Mouse (Mus musculus) liver, embryonic 15.5 days (tissue): Measurements from ENCODE around the gene Nubp2. TPM values are rescaled to one million over a fixed set of nuclear protein-coding genes. Genes with fewer than 3 reads are reported as not detected.

Experiments
- ATAC-seq: fragments of 200-750 bp; cut with Nextera tagmentation; 2 replicates; pipeline ENCODE4 v1.8.0; 2017; ENCODE audit warnings: moderate number of reproducible peaks, mild to moderate bottlenecking, moderate library complexity; ENCODE audit not compliant: insufficient read depth
- H3K27ac ChIP-seq: fragments of 300-500 bp; sonication (generic); replicated peaks from 2 replicates; pipeline ENCODE4 v1.5.1; 2015; ENCODE audit warnings: mild to moderate bottlenecking, inconsistent platforms
- H3K27me3 ChIP-seq: fragments of 300-500 bp; sonication (generic); 2 replicates; pipeline ENCODE4 v1.6.1; 2015; ENCODE audit warnings: mild to moderate bottlenecking, inconsistent platforms
- H3K36me3 ChIP-seq: fragments of 300-500 bp; sonication (generic); replicated peaks from 2 replicates; pipeline ENCODE4 v1.6.1; 2015; ENCODE audit warnings: moderate library complexity, mild to moderate bottlenecking, inconsistent platforms
- H3K4me1 ChIP-seq: fragments of 300-500 bp; sonication (generic); replicated peaks from 2 replicates; pipeline ENCODE4 v1.6.1; 2015; ENCODE audit warnings: inconsistent platforms
- H3K4me2 ChIP-seq: fragments of 300-500 bp; sonication (generic); 2 replicates; pipeline ENCODE4 v1.6.1; 2015; ENCODE audit warnings: moderate library complexity, mild to moderate bottlenecking, inconsistent platforms
- H3K4me3 ChIP-seq: fragments of 300-500 bp; sonication (generic); replicated peaks from 2 replicates; pipeline ENCODE4 v1.5.1; 2015; ENCODE audit warnings: mild to moderate bottlenecking, inconsistent platforms
- H3K9ac ChIP-seq: fragments of 300-500 bp; sonication (generic); 2 replicates; pipeline ENCODE4 v1.6.1; 2015; ENCODE audit warnings: moderate library complexity, mild to moderate bottlenecking, inconsistent platforms
- H3K9me3 ChIP-seq: fragments of 300-500 bp; sonication (generic); replicated peaks from 2 replicates; pipeline ENCODE4 v1.6.1; 2016; ENCODE audit warnings: inconsistent platforms
- WGBS: fragments of 180-500 bp; shearing (Covaris S2); methylation state at CpG from one replicate; pipeline ENCODE4 v1.1.7; 2015; ENCODE audit warnings: mixed read lengths; ENCODE audit not compliant: insufficient replicate concordance; 5-methylcytosine and 5-hydroxymethylcytosine counted together
- polyA plus RNA-seq: library from polyadenylated mRNA; unstranded; fragments of >200 nt; fragmentation: Nextera tagmentation; extraction: Ambion mirVana; gene quantifications from 2 replicates; pipeline ENCODE4 v1.2.1, GENCODE M21; 2015

Gene Nubp2
- polyA plus RNA-seq, 1 experiment from 2014 or later, result 68.1 TPM

DNA sequence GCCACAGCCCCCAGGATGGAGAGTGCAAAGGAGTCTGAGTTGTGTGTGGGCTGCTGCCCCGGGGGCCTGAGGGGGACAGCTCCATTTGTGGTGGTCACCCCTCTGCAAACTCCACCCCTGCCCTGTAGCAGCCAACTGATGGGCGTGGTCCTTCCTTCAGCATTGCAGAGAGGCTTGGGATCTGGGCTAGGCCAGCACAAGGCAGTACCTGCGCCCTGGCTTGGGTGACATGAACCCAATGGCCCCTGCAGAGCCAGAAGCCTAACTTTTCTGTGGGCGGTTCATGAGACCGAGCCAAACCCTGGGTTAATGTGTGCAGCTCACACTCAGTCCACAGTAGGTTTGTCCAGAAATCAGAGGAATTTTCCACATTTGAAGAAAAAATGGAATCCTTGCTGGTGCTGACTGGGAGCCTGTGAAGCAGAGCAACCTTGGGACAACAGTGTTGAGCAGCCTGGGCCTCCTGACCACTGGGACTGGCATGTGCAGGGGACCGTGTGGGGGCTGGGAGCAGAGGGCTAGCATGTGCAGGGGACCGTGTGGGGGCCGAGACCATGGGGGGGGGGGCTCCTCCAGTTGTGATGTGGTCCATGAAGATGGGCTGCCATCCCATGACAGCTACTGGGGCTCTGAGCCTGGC lies 28.2 kb downstream of the Nubp2 start:
- no peak for ATAC-seq

GRCm38 (mm10) chr17:24856589-24856988 lies 29.6 kb downstream of the Nubp2 start:
- Histone ChIP-seq H3K4me2 (no peak overlapping the region), H3K4me3 (no peak overlapping the region), H3K27me3 (no peaks in the 10 kb centered on the region), H3K9me3 (no peaks in the 10 kb centered on the region), H3K9ac (no peak overlapping the region), H3K36me3 (peaks cover 83% of the 10 kb centered on the region), H3K27ac (peak overlapping the region; percentile 24; the same call in 1 of the 2 replicates), H3K4me1 (peaks cover 73% of the 10 kb centered on the region)
- 91% methylated on average over 13 of the region's 13 CpGs for WGBS
- ATAC-seq, result no peak

More for the DNA sequence above, 28.2 kb downstream of the Nubp2 start:
- Histone ChIP-seq H3K4me1 (peaks cover 63% of the 10 kb centered on the region), H3K4me2 (peak overlapping the region; percentile 57), H3K9ac (peak overlapping the region; percentile 31; the same call in 1 of the 2 replicates), H3K27me3 (no peaks in the 10 kb centered on the region), H3K4me3 (no peak overlapping the region), H3K9me3 (no peaks in the 10 kb centered on the region), H3K36me3 (peaks cover 90% of the 10 kb centered on the region), H3K27ac (peak overlapping the region; percentile 92)
- WGBS, result 69% methylated on average over 8 of the region's 8 CpGs

GRCm38 (mm10) chr17:24855838-24856464 lies 30.2 kb downstream of the Nubp2 start:
- H3K27ac ChIP-seq, result peak overlapping the region; percentile 45
- peaks cover 77% of the 10 kb centered on the region for H3K36me3 ChIP-seq
- no peak for ATAC-seq
- no peak overlapping the region for H3K9ac ChIP-seq
- no peaks in the 10 kb centered on the region for H3K9me3 ChIP-seq
- 82% methylated on average over 3 of the region's 3 CpGs for WGBS
- no peaks in the 10 kb centered on the region for H3K27me3 ChIP-seq
- H3K4me1 ChIP-seq, result peaks cover 73% of the 10 kb centered on the region
- H3K4me2 ChIP-seq, result no peak overlapping the region
- H3K4me3 ChIP-seq, result no peak overlapping the region

DNA sequence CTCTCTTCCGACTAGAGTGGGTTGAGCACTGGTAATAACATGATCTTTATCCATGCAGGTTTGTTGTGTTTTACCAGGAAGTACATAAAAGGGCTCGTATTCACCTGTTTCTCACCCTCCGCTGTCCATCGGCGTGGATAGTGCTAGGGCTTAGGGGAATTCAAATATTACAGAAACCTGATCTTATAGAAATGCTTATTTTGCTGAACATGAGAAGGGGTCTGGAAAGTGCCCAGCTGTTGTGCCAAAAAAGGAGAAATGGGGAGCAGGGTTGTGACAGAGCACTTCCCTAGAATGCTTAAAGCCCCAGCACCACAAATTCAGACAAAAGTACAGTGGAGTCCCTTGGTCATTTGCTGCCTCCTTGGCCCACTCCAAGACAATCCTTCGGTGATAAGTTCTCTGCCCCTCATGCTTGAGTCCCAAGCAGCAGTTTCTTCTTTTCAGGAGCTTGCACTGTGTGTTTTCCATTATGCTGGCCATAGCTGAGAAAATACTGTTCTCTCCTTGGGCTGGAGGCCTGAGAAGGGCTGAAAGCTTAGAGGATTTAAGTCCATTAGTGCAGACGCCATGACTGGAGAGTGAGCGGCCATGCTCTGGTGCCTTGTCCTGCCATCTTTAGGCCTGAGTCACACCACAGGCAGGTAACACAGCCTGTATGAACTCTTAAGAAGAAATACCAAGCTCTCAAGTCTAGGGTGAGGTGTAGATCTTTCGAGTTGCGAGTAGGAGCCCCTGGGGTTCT lies 34.6 kb downstream of the Nubp2 start:
- WGBS, result 76% methylated on average over 10 of the region's 10 CpGs
- ATAC-seq, result no peak

DNA sequence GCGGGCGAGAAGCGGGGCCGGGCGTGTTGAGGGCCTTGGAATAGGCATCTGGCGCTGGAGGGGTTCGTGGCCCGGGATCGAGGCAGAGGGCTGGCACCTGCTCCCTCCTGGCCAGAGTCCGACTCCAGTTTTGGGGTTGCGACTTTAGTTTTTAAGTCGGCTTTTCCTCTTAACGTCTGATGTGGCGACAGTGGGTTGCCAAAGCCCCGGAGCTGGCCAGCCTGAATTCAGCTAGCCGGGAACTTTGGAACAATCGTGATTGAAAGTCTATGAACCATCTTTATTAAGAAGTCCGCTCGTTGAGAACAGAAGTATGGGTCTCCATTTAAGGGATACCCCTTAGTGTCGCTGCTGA lies 35.4 kb downstream of the Nubp2 start:
- Histone ChIP-seq H3K9ac (peak overlapping the region; percentile 89), H3K36me3 (peaks cover 40% of the 10 kb centered on the region), H3K4me2 (peak overlapping the region; percentile 78), H3K9me3 (no peaks in the 10 kb centered on the region), H3K27ac (peak overlapping the region; percentile 100), H3K4me1 (peaks cover 45% of the 10 kb centered on the region), H3K27me3 (no peaks in the 10 kb centered on the region), H3K4me3 (peak overlapping the region; percentile 95)
- WGBS, result under 1% methylated on average over 20 of the region's 20 CpGs
- ATAC-seq, result no peak

More for the DNA sequence above, 34.6 kb downstream of the Nubp2 start:
- H3K4me2 ChIP-seq, result peak overlapping the region; percentile 78
- peaks cover 47% of the 10 kb centered on the region for H3K4me1 ChIP-seq
- H3K4me3 ChIP-seq, result peak overlapping the region; percentile 95
- peak overlapping the region; percentile 89 for H3K9ac ChIP-seq
- H3K27me3 ChIP-seq, result no peaks in the 10 kb centered on the region
- H3K27ac ChIP-seq, result no peak overlapping the region; the same call in 1 of the 2 replicates
- H3K36me3 ChIP-seq, result peaks cover 48% of the 10 kb centered on the region
- H3K9me3 ChIP-seq, result no peaks in the 10 kb centered on the region

GRCm38 (mm10) chr17:24850065-24850772 lies 35.9 kb downstream of the Nubp2 start, which contains the start of gene Fahd1:
TSS of gene Fahd1 (minus strand) at chr17:24850364.
- H3K4me1 ChIP-seq, result peaks cover 45% of the 10 kb centered on the region
- peak within 1 kb of the TSS; percentile 95 for H3K4me3 ChIP-seq
- no peaks in the 10 kb centered on the region for H3K27me3 ChIP-seq
- H3K36me3 ChIP-seq, result peaks cover 35% of the 10 kb centered on the region
- WGBS, result under 1% methylated on average over 58 of the region's 58 CpGs
- H3K27ac ChIP-seq, result peak within 1 kb of the TSS; percentile 100
- H3K4me2 ChIP-seq, result peak within 1 kb of the TSS; percentile 78
- H3K9me3 ChIP-seq, result no peaks in the 10 kb centered on the region
- peak; percentile 91 for ATAC-seq
- H3K9ac ChIP-seq, result peak within 1 kb of the TSS; percentile 93

DNA sequence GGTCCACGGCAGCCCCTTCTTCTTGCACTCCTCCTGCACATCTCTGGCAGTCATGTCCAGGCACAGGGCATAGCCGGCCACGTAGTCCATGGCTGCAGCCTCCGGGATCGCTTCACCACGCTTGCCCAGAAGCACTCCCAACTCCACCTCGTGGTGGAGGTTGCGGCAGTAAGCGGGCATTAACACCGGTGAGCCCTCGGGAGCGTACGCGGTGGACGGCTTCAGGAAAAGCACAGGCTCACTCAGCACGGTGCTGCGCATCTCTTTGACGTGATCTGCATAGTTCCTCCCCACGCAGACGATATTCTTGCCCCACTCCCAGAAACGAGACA lies 36.5 kb downstream of the Nubp2 start:
- peak; percentile 34 for ATAC-seq
- Histone ChIP-seq H3K36me3 (peaks cover 29% of the 10 kb centered on the region), H3K9ac (peak overlapping the region; percentile 93), H3K4me1 (peaks cover 48% of the 10 kb centered on the region), H3K9me3 (no peaks in the 10 kb centered on the region), H3K4me2 (peak overlapping the region; percentile 78), H3K27me3 (no peaks in the 10 kb centered on the region), H3K4me3 (peak overlapping the region; percentile 95), H3K27ac (peak overlapping the region; percentile 100)
- under 1% methylated on average over 21 of the region's 21 CpGs for WGBS

GRCm38 (mm10) chr17:24848600-24849031 lies 37.5 kb downstream of the Nubp2 start:
- peak overlapping the region; percentile 93 for H3K9ac ChIP-seq
- H3K4me3 ChIP-seq, result peak overlapping the region; percentile 95
- H3K4me1 ChIP-seq, result peaks cover 49% of the 10 kb centered on the region
- H3K9me3 ChIP-seq, result no peaks in the 10 kb centered on the region
- H3K27me3 ChIP-seq, result no peaks in the 10 kb centered on the region
- peak; percentile 41 for ATAC-seq
- H3K36me3 ChIP-seq, result peaks cover 18% of the 10 kb centered on the region
- H3K4me2 ChIP-seq, result peak overlapping the region; percentile 78
- H3K27ac ChIP-seq, result peak overlapping the region; percentile 100

GRCm38 (mm10) chr17:24847386-24847785 lies 38.8 kb downstream of the Nubp2 start:
- H3K27ac ChIP-seq, result peak overlapping the region; percentile 87
- H3K9me3 ChIP-seq, result no peaks in the 10 kb centered on the region
- H3K36me3 ChIP-seq, result peaks cover 6% of the 10 kb centered on the region
- H3K4me1 ChIP-seq, result peaks cover 45% of the 10 kb centered on the region
- 80% methylated on average over 1 of the region's 1 CpGs for WGBS
- H3K4me3 ChIP-seq, result peak overlapping the region; percentile 51
- H3K4me2 ChIP-seq, result peak overlapping the region; percentile 71
- peak overlapping the region; percentile 33 for H3K9ac ChIP-seq
- H3K27me3 ChIP-seq, result no peaks in the 10 kb centered on the region
- no peak for ATAC-seq

DNA sequence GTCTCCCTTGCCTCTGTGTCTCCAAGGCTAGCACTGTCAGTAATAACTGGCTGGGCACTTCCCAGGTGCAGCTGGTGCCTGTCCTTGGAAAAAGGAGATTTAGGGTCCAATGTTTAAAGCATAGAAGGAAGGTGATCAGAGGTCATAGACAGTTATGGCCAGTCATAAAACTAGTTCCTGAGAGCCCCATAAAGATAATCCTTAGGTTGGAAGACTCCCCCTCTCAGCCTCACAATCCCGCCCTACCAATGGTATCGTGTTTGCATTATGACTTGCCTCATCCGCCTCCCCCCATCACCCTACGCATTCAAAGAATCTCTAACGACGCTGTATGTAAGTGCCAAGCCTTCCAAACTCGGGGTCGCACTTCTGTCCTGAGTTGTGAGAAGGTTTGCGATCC lies 41.6 kb downstream of the Nubp2 start:
- H3K4me3 ChIP-seq, result no peak overlapping the region
- H3K36me3 ChIP-seq, result peaks cover 5% of the 10 kb centered on the region; the same call in 1 of the 2 replicates
- 60% methylated on average over 9 of the region's 9 CpGs for WGBS
- peaks cover 36% of the 10 kb centered on the region for H3K4me1 ChIP-seq
- no peaks in the 10 kb centered on the region for H3K9me3 ChIP-seq
- H3K9ac ChIP-seq, result no peak overlapping the region
- no peak overlapping the region for H3K27ac ChIP-seq
- H3K27me3 ChIP-seq, result peaks cover 15% of the 10 kb centered on the region; the same call in 1 of the 2 replicates
- no peak for ATAC-seq
- H3K4me2 ChIP-seq, result no peak overlapping the region
